Mouse (Mus musculus) stomach, embryonic 15.5 days (tissue): ENCODE results near the gene Crabp2. TPM values are rescaled to one million over a fixed set of nuclear protein-coding genes. Genes with fewer than 3 reads are reported as not detected.

Source experiments
- polyA plus RNA-seq: library from polyadenylated mRNA; unstranded; fragments of >200 nt; fragmentation: Nextera tagmentation; extraction: Ambion mirVana; gene quantifications from 2 replicates; pipeline ENCODE4 v1.2.1, GENCODE M21; 2015

Gene Crabp2
- polyA plus RNA-seq, 1 experiment from 2014 or later, result 20.0 TPM

Other genes with a start within 250 kb of the Crabp2 start
- 0.37 and 0.53 TPM in 2 replicates for gene Lrrc71, start 200.0 kb upstream of the Crabp2 start, polyA plus RNA-seq
- gene Ntrk1, start 153.5 kb upstream of the Crabp2 start, polyA plus RNA-seq, result 1.9 and 2.2 TPM in 2 replicates
- gene Insrr, start 151.7 kb upstream of the Crabp2 start, polyA plus RNA-seq, result 0.59 and 0.89 TPM in 2 replicates
- gene Pear1, start 124.4 kb upstream of the Crabp2 start, polyA plus RNA-seq, result 23.4 and 25.4 TPM in 2 replicates
- 0.21 and 0.30 TPM in 2 replicates for gene Sh2d2a, start 101.9 kb upstream of the Crabp2 start, polyA plus RNA-seq
- 11.3 and 12.7 TPM in 2 replicates for gene Prcc, start 63.1 kb upstream of the Crabp2 start, polyA plus RNA-seq
- 238 and 249 TPM in 2 replicates for gene Hdgf, start 42.3 kb upstream of the Crabp2 start, polyA plus RNA-seq
- 76.4 and 78.2 TPM in 2 replicates for gene Mrpl24, start 29.2 kb upstream of the Crabp2 start, polyA plus RNA-seq
- gene Isg20l2, start 18.4 kb upstream of the Crabp2 start, polyA plus RNA-seq, result 45.8 and 48.1 TPM in 2 replicates
- 16.2 and 17.6 TPM in 2 replicates for gene Rrnad1, start 17.9 kb upstream of the Crabp2 start, polyA plus RNA-seq
- 18.6 and 19.1 TPM in 2 replicates for gene Nes, start 22.4 kb downstream of the Crabp2 start, polyA plus RNA-seq
- 0.17 and 0.23 TPM in 2 replicates for gene Bcan, start 51.6 kb downstream of the Crabp2 start, polyA plus RNA-seq
- gene Hapln2, start 78.9 kb downstream of the Crabp2 start, polyA plus RNA-seq, result 0.18 TPM in 1 of 2 replicates, not detected in the other
- gene Gpatch4, start 94.4 kb downstream of the Crabp2 start, polyA plus RNA-seq, result 33.7 and 35.0 TPM in 2 replicates
- gene Naxe, start 109.8 kb downstream of the Crabp2 start, polyA plus RNA-seq, result 156 and 163 TPM in 2 replicates
- not detected in 2 replicates for gene Ttc24, start 129.6 kb downstream of the Crabp2 start, polyA plus RNA-seq
- 16.0 and 18.7 TPM in 2 replicates for gene Iqgap3, start 133.3 kb downstream of the Crabp2 start, polyA plus RNA-seq
- gene Mef2d, start 193.7 kb downstream of the Crabp2 start, polyA plus RNA-seq, result 17.7 and 19.9 TPM in 2 replicates